Mouse (Mus musculus) heart, postnatal 0 days (tissue): ENCODE results near the gene Nfia.

ENCODE experiments used
- CTCF ChIP-seq: IDR thresholded peaks from 2 replicates; pipeline ENCODE4 v1.5.1; 2016; ENCODE audit warnings: antibody characterized with exemption, control low read depth, low read depth
- EP300 ChIP-seq: IDR thresholded peaks from 2 replicates; pipeline ENCODE4 v1.6.1; 2016; ENCODE audit warnings: antibody characterized with exemption, low read depth

DNA sequence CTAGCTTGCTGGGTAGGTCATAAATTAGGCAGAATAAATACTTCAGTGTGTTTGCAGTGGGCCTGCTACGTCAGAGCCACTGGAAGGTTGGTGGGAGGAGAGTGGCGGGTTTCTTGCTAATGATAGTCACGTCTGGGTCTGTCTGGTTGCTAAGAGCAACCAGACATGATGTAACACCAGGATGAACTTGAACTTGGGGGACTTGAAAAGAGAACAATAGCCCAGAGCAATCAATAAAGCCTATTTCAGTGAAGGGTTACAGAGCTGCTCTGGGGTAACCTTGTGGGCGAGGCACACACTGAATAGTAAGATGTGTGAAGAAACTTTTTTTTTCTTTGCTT lies 336.1 kb downstream of the Nfia start:
- TF ChIP-seq CTCF (no peak), EP300 (no peak)
